Mouse (Mus musculus): ENCODE measurements around the gene Zscan4d. TPM values are rescaled to one million over a fixed set of nuclear protein-coding genes. Genes with fewer than 3 reads are reported as not detected.
"Not testable (repeated sequence)": the region's sequence is repeated elsewhere in the genome, so short reads cannot be mapped to it uniquely, and the experiment has no call there.

The Zscan4d gene
- not detected for total RNA-seq (2021)
- polyA plus RNA-seq (2012; rRNA removed), result not detected in 2 replicates
- long read RNA-seq, result 0 reads

- DNase-seq, result not testable (repeated sequence)
Observed at GRCm38 (mm10) chr7:11166059-11166458, at the start of gene Zscan4d. Gene Zscan4d (minus strand): TSS chr7:11166159.

- not testable (repeated sequence) for DNase-seq
Observed at GRCm38 (mm10) chr7:11158036-11158435, 7.9 kb downstream of the Zscan4d start.

Other genes with a start within 250 kb of the Zscan4d start
- not detected for gene Zscan4c, start 160.4 kb downstream of the Zscan4d start, total RNA-seq (2021)
- not detected in 2 replicates for gene Zscan4c, start 160.4 kb downstream of the Zscan4d start, polyA plus RNA-seq (2012; rRNA removed)
- not detected for gene Zscan4-ps1, start 96.5 kb downstream of the Zscan4d start, total RNA-seq (2021)
- gene Zscan4-ps1, start 96.5 kb downstream of the Zscan4d start, polyA plus RNA-seq (2012; rRNA removed), result not detected in 2 replicates
- not detected for gene Zscan4e, start 144.5 kb upstream of the Zscan4d start, total RNA-seq (2021)
- not detected in 2 replicates for gene Zscan4e, start 144.5 kb upstream of the Zscan4d start, polyA plus RNA-seq (2012; rRNA removed)
- not detected for gene Zscan4f, start 231.8 kb upstream of the Zscan4d start, total RNA-seq (2021)
- gene Zscan4f, start 231.8 kb upstream of the Zscan4d start, polyA plus RNA-seq (2012; rRNA removed), result not detected in 2 replicates

All from adrenal gland, adult 2 months (tissue).